Mouse (Mus musculus): Measurements from ENCODE around the gene Kif22. TPM values are rescaled to one million over a fixed set of nuclear protein-coding genes. Genes with fewer than 3 reads are reported as not detected.

Gene Kif22
- total RNA-seq, 2 experiments from 2014 or later = 0.66 to 0.84 TPM

DNA sequence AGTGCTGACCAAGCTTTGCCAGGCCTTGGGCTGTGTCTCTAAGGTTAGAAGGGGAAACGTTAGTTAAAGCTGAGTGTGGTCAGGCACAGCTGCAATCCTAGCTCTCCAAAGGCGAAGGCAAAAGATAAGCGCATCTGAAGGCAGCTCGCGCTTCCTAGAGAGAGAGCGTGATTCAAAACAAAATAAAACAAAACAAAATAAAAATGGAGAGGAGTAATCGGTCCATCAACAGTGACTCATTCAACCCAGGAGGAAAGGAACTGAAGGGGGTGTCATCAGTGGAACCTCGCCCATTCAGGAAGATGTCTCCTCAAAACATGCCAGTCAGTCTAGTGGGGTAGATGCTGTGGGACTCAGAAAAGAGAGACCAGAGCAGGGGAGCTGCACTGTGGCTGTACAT lies 40.0 kb upstream of the Kif22 start:
- TF ChIP-seq CTCF (IDR thresholded peaks at IDR 0.05) = no peak
- Histone ChIP-seq H3K27ac (no peak overlapping the region), H3K4me3 (no peak overlapping the region)
- intact Hi-C loops (cut with DNase I) = no loop called here
- DNase-seq = no peak

DNA sequence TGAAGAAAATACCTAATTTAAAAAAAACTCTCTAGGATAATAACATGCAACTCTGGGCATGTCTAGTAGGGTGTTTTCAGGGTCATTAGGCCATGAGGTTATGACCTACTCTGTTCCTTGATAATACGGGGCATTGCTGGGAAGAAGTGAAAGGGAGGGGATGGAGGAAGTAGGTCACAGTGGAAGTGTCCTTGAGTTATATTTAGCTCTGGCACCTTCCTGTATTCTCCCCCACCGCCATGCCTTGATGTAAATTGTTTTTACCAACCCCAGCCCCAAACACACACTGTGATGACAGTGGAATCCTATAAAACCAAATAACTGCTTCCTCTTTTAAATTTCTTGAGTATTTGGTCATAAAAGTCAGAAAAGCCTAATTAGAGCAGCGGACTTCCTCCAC lies 37.8 kb upstream of the Kif22 start:
- DNase-seq = no peak

DNA sequence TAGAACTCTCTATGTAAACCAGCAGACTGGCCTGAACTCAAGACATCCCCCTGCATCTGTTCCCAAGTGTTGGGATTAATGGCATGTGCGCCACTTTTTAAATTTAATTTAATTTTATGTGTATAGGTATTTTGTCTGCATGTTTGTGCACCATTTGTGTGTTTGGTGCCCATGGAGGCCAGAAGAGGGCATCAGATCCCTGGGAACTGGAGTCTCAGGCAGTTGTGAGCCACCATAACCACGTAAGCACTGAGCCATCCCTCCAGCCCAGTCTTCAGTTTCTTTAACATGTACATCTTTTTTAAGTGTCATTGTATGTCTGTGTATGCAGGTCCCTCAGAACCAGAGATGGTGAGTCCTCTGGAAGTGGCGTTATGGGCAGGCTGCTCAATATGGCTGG lies 35.4 kb upstream of the Kif22 start:
- intact Hi-C loops (cut with DNase I) = no loop called here
- no peak overlapping the region for H3K27ac ChIP-seq

More for the DNA sequence above, 37.8 kb upstream of the Kif22 start:
- H3K27ac ChIP-seq = no peak overlapping the region
- intact Hi-C loops (cut with DNase I) = no loop called here
- no peak overlapping the region for H3K4me3 ChIP-seq
- no peak for TF ChIP-seq CTCF (IDR thresholded peaks at IDR 0.05)

DNA sequence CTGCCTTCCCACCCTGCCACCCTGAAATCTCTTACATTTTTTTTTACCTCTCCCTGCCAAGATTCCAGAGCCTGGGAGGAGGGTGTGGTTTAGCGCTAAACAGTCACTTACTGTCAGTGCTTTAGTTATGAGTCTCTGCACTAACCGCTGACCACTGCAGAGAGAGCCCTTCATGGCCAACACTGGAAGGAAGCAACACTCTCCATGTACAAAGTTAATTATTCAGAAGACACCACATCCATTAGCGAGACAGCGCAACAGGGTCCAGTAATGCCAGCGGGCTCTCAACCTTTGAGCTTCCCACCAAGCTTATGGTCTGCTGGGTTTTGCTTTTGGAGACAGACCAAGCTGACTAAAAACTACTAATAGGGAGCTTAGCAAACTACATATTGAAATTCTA lies 33.9 kb upstream of the Kif22 start:
- H3K27ac ChIP-seq = no peak overlapping the region
- TF ChIP-seq CTCF (IDR thresholded peaks at IDR 0.05) = no peak
- DNase-seq = no peak
- H3K4me3 ChIP-seq = no peak overlapping the region
- intact Hi-C loops (cut with DNase I) = no loop called here

More for the DNA sequence above, 35.4 kb upstream of the Kif22 start:
- no peak for TF ChIP-seq CTCF (IDR thresholded peaks at IDR 0.05)
- H3K4me3 ChIP-seq = no peak overlapping the region
- DNase-seq = no peak

DNA sequence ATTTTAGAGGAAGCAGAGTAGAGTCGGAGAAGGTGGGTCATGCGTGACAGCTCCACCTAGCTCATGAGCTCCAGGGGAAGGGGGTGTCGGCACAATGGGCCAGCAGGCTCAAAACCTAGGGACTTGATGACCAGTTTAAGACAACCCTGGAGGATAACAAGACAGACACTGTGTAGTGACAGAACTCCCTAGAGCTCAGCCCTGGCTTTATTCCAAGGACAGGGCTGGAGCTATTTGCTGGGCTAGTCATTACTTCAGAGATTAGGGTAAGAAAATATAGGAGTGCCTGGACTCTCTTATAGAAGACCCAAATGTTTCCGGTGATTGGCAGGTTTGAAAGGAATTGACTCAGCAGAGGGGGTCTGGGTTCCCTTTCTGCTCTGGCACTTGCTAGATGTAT lies 30.9 kb upstream of the Kif22 start:
- H3K27ac ChIP-seq = no peak overlapping the region
- intact Hi-C loops (cut with DNase I) = no loop called here
- DNase-seq = no peak
- H3K4me3 ChIP-seq = no peak overlapping the region
- TF ChIP-seq CTCF (IDR thresholded peaks at IDR 0.05) = no peak

DNA sequence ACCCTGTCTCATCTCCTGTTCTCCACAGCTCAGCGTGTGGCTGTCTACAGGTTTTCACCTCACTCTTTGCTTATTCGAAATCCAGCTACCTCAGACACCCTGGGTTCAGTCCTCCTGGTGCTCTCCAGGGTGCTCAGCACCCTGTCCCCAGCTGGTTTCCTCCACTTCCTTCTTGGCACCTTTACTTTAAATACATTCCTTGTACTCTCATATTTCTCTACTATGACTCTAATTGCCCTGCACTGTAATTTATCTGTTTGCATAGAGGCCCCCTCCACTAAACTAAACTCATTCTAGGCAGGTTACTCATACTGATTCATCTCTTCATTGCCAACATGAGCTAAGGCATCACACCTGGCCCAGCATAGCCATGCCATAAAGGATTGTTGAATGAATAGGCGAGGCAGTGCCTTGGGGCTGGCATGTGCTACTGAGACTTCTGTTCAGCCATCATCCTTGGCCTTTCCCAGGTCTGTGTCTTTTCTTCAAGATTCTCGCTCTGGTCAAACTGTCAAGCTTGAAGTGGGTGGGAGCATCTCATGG lies 28.7 kb upstream of the Kif22 start:
- TF ChIP-seq CTCF (IDR thresholded peaks at IDR 0.05) = no peak
- Histone ChIP-seq H3K27ac (no peak overlapping the region), H3K4me3 (no peak overlapping the region)
- intact Hi-C loops (cut with DNase I) = no loop called here
- DNase-seq = no peak

DNA sequence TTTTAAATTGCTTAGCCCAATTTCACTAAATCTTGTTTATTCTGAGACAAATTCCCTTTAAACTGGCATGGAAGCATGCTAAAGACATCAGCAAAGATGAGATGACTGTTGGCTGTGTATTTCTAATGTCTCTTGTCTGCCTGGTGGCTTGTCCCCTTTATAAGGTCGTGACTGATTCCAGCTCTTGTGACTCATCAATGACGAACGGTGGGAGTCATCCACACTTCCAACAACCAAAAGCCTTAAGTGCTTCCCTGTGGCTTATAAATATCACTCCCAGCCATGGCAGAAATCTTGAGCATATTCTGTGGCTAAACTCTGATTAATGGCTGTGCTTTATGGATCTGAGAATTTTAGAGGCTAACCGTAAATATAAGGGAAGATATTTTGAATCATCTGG lies 24.0 kb upstream of the Kif22 start:
- TF ChIP-seq CTCF (IDR thresholded peaks at IDR 0.05) = no peak
- intact Hi-C loops (cut with DNase I) = no loop called here
- no peak overlapping the region for H3K27ac ChIP-seq
- no peak overlapping the region for H3K4me3 ChIP-seq
- no peak for DNase-seq

DNA sequence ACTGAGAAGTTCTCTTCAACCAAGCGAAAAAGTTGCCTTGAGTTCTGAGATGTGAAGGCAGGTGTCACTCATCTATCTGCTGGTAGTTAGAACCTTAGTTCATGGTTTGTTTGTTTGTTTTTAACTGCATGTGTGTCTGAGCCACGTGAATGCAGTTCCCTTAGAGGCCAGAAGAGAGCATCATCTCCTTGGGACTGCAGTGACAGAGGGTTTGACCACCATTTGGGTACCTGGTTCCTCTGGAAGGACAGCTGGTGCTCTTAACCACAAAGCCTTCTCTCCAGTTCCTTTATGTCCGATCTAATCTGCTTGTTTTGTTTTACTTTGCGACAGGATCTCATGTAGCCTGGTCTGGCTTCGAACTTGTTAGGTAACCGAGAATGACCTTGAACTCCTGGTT lies 23.3 kb upstream of the Kif22 start:
- DNase-seq = no peak
- Histone ChIP-seq H3K4me3 (no peak overlapping the region), H3K27ac (no peak overlapping the region)
- TF ChIP-seq CTCF (IDR thresholded peaks at IDR 0.05) = no peak
- intact Hi-C loops (cut with DNase I) = no loop called here

DNA sequence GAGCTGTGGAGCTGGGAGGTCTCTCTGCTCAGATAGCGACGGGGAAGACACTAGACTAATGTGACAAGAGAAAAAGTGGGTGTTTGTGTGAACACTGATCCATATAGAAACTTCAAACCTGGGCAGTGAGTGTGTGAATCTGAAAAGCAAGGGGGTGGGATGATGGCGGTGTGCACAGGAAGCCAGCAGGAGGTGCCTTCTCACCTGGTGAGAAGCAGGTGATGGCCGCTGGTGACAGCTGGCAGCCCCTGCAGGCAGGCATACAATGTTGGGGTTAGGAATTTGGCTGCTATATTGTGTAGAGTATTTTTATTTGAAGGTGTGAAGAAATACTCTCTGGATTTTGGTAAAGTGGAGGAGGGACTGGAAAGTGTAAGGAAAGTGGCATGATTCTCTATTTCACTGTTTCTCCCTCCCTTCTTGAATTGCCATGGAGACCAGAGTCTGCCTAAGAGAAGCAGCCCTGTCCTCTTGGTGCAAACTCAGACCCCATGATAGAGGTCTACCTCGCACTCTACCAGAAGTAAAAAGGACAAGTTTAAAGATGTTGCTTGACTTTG lies 12.8 kb upstream of the Kif22 start:
- Histone ChIP-seq H3K27ac (no peak overlapping the region), H3K4me3 (no peak overlapping the region)
- no peak for TF ChIP-seq CTCF (IDR thresholded peaks at IDR 0.05)
- DNase-seq = no peak
- intact Hi-C loops (cut with DNase I) = no loop called here

DNA sequence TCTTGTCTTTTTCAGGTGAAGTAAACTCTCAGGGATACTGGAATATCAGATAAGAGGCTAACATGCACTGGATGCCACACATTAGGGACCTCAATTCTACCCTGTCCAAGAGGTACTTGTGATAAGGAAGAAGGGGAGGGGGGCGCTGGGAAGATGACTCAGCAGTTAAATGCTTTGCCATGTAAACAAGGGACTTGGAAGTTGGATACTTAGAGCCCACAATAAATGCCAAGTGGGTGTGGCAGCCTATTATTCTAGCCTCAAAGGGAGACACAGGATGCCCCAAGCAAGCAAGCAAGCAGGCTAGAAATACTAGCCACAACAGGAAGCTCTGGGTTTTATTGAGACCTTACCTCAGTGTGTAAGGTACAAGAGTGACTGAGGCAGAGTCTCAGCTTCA lies 11.0 kb downstream of the Kif22 start:
- intact Hi-C loops (cut with DNase I) = no loop called here
- H3K4me3 ChIP-seq = no peak overlapping the region
- no peak for DNase-seq
- no peak for TF ChIP-seq CTCF (IDR thresholded peaks at IDR 0.05)
- H3K27ac ChIP-seq = no peak overlapping the region

DNA sequence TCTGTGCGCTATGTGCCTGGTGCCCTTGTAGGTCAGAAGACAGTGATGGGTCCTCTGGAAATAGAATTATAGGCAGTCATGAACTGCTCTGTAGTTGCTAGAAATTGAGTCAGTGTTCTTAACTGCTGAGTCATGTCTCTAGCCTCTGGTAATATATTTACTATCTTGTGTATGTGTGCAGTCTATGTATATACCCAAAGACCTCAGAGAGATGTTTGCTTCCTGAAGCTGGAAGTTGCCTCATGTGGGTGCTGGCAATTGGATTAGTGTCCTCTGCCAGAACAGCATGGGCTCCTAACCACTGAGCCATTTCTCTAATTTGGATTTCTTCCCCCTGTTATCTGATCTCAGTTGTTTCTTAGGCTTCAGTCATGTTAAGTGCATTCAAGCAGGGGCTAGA lies 12.1 kb downstream of the Kif22 start:
- intact Hi-C loops (cut with DNase I) = no loop called here
- no peak for TF ChIP-seq CTCF (IDR thresholded peaks at IDR 0.05)
- H3K27ac ChIP-seq = no peak overlapping the region

DNA sequence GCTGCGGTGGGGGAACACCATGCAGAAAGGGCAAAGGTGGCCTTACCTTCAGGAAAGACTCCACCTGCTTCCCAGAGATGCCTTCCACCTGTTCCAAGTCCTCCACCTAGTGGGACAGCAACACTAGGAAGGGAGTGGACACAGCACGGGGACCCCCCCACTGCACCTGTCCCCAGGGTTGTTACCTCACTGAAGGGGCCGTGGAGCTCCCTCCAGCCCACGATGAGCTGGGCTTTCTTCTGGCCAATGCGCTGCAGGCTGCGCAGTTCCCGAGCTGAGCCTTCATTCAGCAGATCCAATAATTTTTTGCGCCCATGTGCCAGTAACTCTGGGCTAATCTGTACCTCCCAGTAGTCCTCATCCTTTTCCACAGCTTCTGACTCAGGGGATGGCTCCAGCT lies 14.4 kb downstream of the Kif22 start:
- DNase-seq = no peak
- intact Hi-C loops (cut with DNase I) = loop anchor here (5.0 to 10.0 kb wide), 4 partner anchors 74 to 273 kb away; partner anchors contain the start of gene Mapk3
- H3K4me3 ChIP-seq = peak overlapping the region; percentile 95
- no peak for TF ChIP-seq CTCF (IDR thresholded peaks at IDR 0.05)
- peak overlapping the region; percentile 98 for H3K27ac ChIP-seq

More for the DNA sequence above, 12.1 kb downstream of the Kif22 start:
- no peak overlapping the region for H3K4me3 ChIP-seq
- DNase-seq = no peak

DNA sequence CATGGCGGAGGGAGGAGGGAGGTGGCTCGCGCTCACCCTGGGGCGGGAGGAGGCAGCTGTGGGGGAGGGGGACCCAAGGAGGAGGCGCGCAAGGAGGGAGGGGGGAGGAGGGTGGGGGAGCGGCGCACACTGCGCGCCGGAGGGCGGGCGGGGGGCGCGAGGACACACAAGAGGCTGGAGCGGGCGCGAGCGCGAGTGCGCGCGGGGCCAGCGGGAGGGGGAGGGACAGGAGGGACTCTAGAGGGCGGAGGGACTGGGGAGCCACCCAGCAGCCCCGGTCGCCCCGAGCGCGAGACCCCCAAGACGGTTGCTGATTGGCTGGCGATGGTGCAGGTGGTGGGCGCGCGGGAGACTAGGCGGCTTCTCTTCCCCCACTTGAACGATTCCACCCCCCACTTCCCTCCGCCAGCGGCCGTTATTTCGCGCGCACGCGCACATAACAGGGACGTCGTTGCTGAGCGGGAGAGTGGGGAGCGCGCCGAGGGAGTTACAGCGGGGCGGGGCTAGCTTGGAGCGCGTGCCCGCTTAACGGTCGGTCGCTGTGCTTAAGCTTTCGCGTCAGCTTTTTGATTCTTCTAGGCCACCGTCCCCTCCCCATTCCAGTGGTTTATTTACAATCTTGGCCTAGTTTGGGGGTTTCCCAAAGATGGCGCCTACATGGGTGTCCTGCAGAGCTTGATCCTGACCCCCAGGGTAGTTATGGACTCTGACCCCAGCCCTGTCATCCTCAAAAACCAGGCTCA lies 15.1 kb downstream of the Kif22 start, which contains the start of gene Maz:
Gene Maz, minus strand, starts transcription at position 54 of the 743 bp plus-strand sequence.
- intact Hi-C loops (cut with DNase I) = loop anchor here (5.0 to 10.0 kb wide), 4 partner anchors 75 to 272 kb away; partner anchors contain the start of gene Mapk3
- TF ChIP-seq CTCF (IDR thresholded peaks at IDR 0.05) = no peak
- Histone ChIP-seq H3K27ac (peak within 1 kb of the TSS; percentile 98), H3K4me3 (peak within 1 kb of the TSS; percentile 95)
- DNase-seq = peak; percentile 99

Measured in gastrocnemius, adult 2 months (tissue).